Mouse (Mus musculus) bone marrow, adult 2 months (tissue): Measurements from ENCODE around the gene Hmx2. TPM values are rescaled to one million over a fixed set of nuclear protein-coding genes. Genes with fewer than 3 reads are reported as not detected.

Experiments
- H3K27ac ChIP-seq: fragments of 200-500 bp; 2 replicates; pipeline ENCODE4 v1.5.1; 2012; ENCODE audit warnings: low read depth, mild to moderate bottlenecking, control low read depth, inconsistent platforms, low read length; ENCODE audit not compliant: control insufficient read depth, poor library complexity, insufficient read depth
- H3K4me1 ChIP-seq: fragments of 200-500 bp; 2 replicates; pipeline ENCODE4 v1.6.1; 2011; ENCODE audit warnings: low read length; ENCODE audit not compliant: control insufficient read depth, insufficient read depth
- H3K4me3 ChIP-seq: fragments of 200-500 bp; replicated peaks from 2 replicates; pipeline ENCODE3; 2011; ENCODE audit warnings: mild to moderate bottlenecking, low read depth, low read length, control low read depth; ENCODE audit not compliant: control insufficient read depth
- CTCF ChIP-seq: fragments of 200-500 bp; IDR thresholded peaks from 2 replicates; pipeline ENCODE4 v1.5.1; 2011; ENCODE audit warnings: low read length, control low read depth; ENCODE audit not compliant: control insufficient read depth, insufficient read depth
- POLR2A ChIP-seq: fragments of 200-500 bp; IDR thresholded peaks from 2 replicates; pipeline ENCODE4 v1.6.1; 2011; ENCODE audit warnings: low read depth, mild to moderate bottlenecking, control low read depth, low read length, borderline replicate concordance; ENCODE audit not compliant: control insufficient read depth
- WGBS: fragments of 180-500 bp; shearing (Covaris S2); methylation state at CpG from one replicate; pipeline ENCODE4 v1.1.7; 2018; 5-methylcytosine and 5-hydroxymethylcytosine counted together
- polyA plus RNA-seq: library from polyadenylated mRNA; stranded (reverse); fragments of >200 nt; gene quantifications from 2 replicates; pipeline ENCODE4 v1.2.4, GENCODE M21; 2011; ENCODE audit warnings: low replicate concordance; ENCODE audit not compliant: missing spikeins, insufficient read depth, insufficient read length

The Hmx2 gene
- polyA plus RNA-seq, 1 experiment = not detected

- Histone ChIP-seq H3K4me1 (no peaks in the 10 kb centered on the region), H3K27ac (no peak overlapping the region), H3K4me3 (peak overlapping the region; percentile 13)
- 2% methylated on average over 45 of the region's 45 CpGs for WGBS
- TF ChIP-seq CTCF = no peak
- no peak for TF ChIP-seq POLR2A
Observed at GRCm38 (mm10) chr7:131554341-131555180, 6.0 kb downstream of the Hmx2 start.

GRCm38 (mm10) chr7:131555301-131556081 is 6.9 kb downstream of the Hmx2 start:
- WGBS = 2% methylated on average over 68 of the region's 68 CpGs
- Histone ChIP-seq H3K4me1 (no peaks in the 10 kb centered on the region), H3K27ac (no peak overlapping the region), H3K4me3 (no peak overlapping the region)
- TF ChIP-seq POLR2A = no peak
- TF ChIP-seq CTCF = no peak

DNA sequence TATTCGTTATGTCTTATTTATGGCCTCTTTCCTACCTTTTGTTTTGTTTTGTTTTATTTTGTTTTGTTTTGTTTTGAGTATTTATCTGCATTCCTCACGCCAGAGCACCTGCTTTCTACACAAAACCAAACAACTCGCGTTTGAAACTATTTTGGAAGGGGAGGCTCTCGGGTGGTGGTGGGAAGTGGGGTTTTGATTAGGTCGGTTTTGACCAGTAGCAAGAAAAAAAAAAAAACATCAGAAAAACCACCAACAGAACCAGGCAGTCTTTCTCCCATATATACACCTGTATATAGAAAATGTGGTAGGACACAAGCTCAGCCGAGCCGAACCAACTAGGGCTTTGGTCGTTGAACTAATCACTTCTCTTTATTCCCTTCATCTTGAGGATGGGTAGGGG is 7.5 kb downstream of the Hmx2 start:
- Histone ChIP-seq H3K4me3 (no peak overlapping the region), H3K4me1 (no peaks in the 10 kb centered on the region), H3K27ac (no peak overlapping the region)
- whole genome bisulfite sequencing = 3% methylated on average over 9 of the region's 9 CpGs
- TF ChIP-seq POLR2A (no peak), CTCF (no peak)

DNA sequence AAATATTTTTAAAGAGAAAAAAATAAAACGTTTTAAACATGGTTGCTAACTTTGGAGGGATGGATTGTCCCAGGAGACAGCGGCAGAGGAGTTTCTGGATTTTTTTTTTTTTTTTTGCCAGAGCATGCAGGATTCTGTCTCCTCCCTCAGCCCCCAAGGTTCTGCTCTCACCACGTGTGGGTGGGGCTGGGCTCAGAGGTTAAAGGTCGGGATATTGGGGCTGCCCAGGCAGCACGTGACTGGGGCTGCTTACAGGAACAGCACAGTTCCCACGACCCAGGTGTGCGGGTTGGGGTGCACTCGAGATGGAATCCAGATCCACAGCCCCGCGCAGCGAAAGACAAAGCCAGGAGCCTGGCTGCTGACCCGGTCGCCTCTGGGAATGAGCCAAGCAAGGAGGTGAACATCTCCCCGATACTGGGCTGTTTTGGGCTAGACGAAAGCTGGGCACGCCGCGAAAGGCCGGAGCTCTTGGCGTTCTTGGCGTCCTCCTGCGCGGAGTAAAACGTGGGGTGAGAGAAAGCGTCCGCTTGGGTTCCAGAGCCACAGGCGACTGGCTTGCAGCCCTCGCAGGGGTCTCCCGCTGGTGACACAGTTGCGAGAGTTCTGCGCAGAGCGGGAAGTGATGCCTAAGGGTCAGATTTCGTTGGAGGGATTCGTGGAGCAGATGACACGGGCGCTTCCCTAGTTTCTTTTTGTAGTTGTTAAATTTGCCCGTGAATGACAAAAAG is 8.1 kb downstream of the Hmx2 start:
- no peak for TF ChIP-seq CTCF
- no peak for TF ChIP-seq POLR2A
- Histone ChIP-seq H3K4me3 (no peak overlapping the region), H3K4me1 (no peaks in the 10 kb centered on the region; the same call in 1 of the 2 replicates), H3K27ac (no peak overlapping the region)
- WGBS = 3% methylated on average over 37 of the region's 37 CpGs

DNA sequence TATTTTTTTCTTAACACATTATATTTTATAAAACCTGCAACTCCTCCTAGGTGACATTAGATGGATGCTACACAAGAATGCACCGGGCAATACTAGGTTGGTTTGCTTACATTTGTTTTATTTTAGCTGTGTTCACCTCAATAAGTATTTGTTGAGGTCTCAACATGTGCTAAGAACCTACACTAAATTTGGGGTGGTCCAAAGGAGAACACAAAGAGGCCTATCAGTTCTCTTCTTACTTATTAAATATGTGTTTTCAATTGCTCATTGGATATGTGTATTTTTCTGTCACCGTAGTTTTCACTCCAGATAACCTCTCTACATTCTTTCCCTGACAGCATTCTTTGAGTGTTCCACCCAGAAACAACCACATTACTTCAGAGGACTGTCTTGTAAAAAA is 9.2 kb downstream of the Hmx2 start:
- Histone ChIP-seq H3K27ac (no peak overlapping the region), H3K4me3 (no peak overlapping the region), H3K4me1 (no peaks in the 10 kb centered on the region; the same call in 1 of the 2 replicates)
- WGBS = 26% methylated on average over 2 of the region's 2 CpGs
- TF ChIP-seq POLR2A (no peak), CTCF (no peak)

DNA sequence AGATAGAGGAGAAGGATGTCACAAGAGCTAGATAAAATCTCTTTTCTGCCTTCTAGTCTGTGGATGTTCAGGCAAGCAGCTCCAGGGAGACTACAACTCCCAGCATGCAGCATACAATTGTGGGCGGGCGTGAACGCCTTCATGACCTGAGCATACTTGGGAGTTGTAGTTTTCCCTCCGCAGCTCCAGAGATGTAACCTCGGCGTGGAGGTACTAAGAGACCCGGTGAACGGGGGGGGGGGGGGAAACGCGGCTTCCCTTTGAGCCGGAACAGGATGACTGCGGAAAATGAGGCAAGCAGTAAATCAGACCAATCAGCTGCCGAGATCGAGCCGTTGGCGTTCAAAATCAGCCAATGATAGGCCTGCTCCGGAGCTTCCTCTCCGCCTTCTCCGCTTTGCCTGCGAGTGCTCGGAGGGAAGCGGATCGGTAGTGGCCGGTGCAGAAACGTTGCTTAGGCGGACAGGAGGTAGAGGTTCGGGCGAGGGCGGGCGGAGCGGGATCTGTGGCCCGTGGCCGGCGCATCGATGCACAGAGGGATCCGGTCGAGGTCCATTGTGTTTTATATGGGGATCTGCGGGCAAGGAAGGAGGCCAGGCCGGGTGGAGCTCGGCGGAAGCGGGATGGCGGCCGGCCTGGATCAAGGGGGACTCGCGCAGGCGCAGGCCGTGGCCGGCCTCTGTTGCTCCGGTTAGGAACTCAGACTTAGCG is 11.6 kb downstream of the Hmx2 start, which contains the start of gene Bub3:
TSS of gene Bub3 (plus strand) at position 237 of the 711 bp plus-strand sequence.
- peak within 1 kb of the TSS; percentile 87 for H3K4me3 ChIP-seq
- TF ChIP-seq CTCF (no peak), POLR2A (peak; percentile 95)
- no peaks in the 10 kb centered on the region; the same call in 1 of the 2 replicates for H3K4me1 ChIP-seq
- under 1% methylated on average over 46 of the region's 51 CpGs for WGBS
- H3K27ac ChIP-seq = peak within 1 kb of the TSS; percentile 83

- no peak for TF ChIP-seq CTCF
- no peak for TF ChIP-seq POLR2A
- Histone ChIP-seq H3K4me3 (peak overlapping the region; percentile 87), H3K27ac (peak overlapping the region; percentile 83), H3K4me1 (no peaks in the 10 kb centered on the region; the same call in 1 of the 2 replicates)
- under 1% methylated on average over 14 of the region's 14 CpGs for WGBS
Observed at GRCm38 (mm10) chr7:131560697-131561042, 12.1 kb downstream of the Hmx2 start.

GRCm38 (mm10) chr7:131575246-131575645 is 26.7 kb downstream of the Hmx2 start:
- 84% methylated on average over 6 of the region's 6 CpGs for WGBS
- H3K4me3 ChIP-seq = no peak overlapping the region
- TF ChIP-seq POLR2A (no peak), CTCF (no peak)

More at GRCm38 (mm10) chr7:131575246-131575645, 26.7 kb downstream of the Hmx2 start:
- Histone ChIP-seq H3K27ac (no peak overlapping the region), H3K4me1 (no peaks in the 10 kb centered on the region)
